Mouse (Mus musculus) limb, embryonic 15.5 days (tissue): Measurements from ENCODE around the gene Dnajc5. TPM values are rescaled to one million over a fixed set of nuclear protein-coding genes. Genes with fewer than 3 reads are reported as not detected.
A peak's percentile ranks its signal among the peaks of the same experiment; 100 is the strongest.

Experiments used
- ATAC-seq: fragments of 200-750 bp; cut with Nextera tagmentation; 2 replicates; pipeline ENCODE4 v1.8.0; 2017; ENCODE audit warnings: low read depth, moderate TSS enrichment; ENCODE audit not compliant: insufficient number of reproducible peaks, low FRiP score, low TSS enrichment
- H3K27ac ChIP-seq: fragments of 300-500 bp; sonication (generic); 2 replicates; pipeline ENCODE4 v1.5.1; 2015; ENCODE audit warnings: moderate library complexity, mild to moderate bottlenecking, inconsistent platforms
- H3K27me3 ChIP-seq: fragments of 300-500 bp; sonication (generic); 2 replicates; pipeline ENCODE4 v1.6.1; 2015; ENCODE audit warnings: inconsistent platforms
- H3K36me3 ChIP-seq: fragments of 300-500 bp; sonication (generic); 2 replicates; pipeline ENCODE4 v1.6.1; 2015; ENCODE audit warnings: inconsistent platforms
- H3K4me1 ChIP-seq: fragments of 300-500 bp; sonication (generic); 2 replicates; pipeline ENCODE4 v1.6.1; 2015; ENCODE audit warnings: inconsistent platforms
- H3K4me2 ChIP-seq: fragments of 300-500 bp; sonication (generic); 2 replicates; pipeline ENCODE4 v1.6.1; 2015; ENCODE audit warnings: mild to moderate bottlenecking, inconsistent platforms
- H3K4me3 ChIP-seq: fragments of 300-500 bp; sonication (generic); 2 replicates; pipeline ENCODE4 v1.5.1; 2015; ENCODE audit warnings: mild to moderate bottlenecking, inconsistent platforms
- H3K9ac ChIP-seq: fragments of 300-500 bp; sonication (generic); 2 replicates; pipeline ENCODE4 v1.6.1; 2015; ENCODE audit warnings: inconsistent platforms
- H3K9me3 ChIP-seq: fragments of 300-500 bp; sonication (generic); 2 replicates; pipeline ENCODE4 v1.6.1; 2016; ENCODE audit warnings: inconsistent platforms
- WGBS: fragments of 180-500 bp; shearing (Covaris S2); methylation state at CpG from one replicate; pipeline ENCODE4 v1.1.7; 2015; 5-methylcytosine and 5-hydroxymethylcytosine counted together
- polyA plus RNA-seq: library from polyadenylated mRNA; unstranded; fragments of >200 nt; fragmentation: Nextera tagmentation; extraction: Ambion mirVana; gene quantifications from 2 replicates; pipeline ENCODE4 v1.2.1, GENCODE M21; 2015

Gene Dnajc5
- polyA plus RNA-seq, 1 experiment from 2014 or later = 89.5 TPM

- H3K36me3 ChIP-seq = peaks cover 7% of the 10 kb centered on the region
- no peak overlapping the region for H3K27ac ChIP-seq
- H3K4me1 ChIP-seq = peaks cover 34% of the 10 kb centered on the region
- peaks cover 14% of the 10 kb centered on the region; the same call in 1 of the 2 replicates for H3K27me3 ChIP-seq
- WGBS = 71% methylated on average over 4 of the region's 4 CpGs
- no peak overlapping the region for H3K4me3 ChIP-seq
- no peak overlapping the region for H3K4me2 ChIP-seq
- H3K9me3 ChIP-seq = no peaks in the 10 kb centered on the region
- no peak overlapping the region for H3K9ac ChIP-seq
- no peak for ATAC-seq
Observed at GRCm38 (mm10) chr2:181594946-181595696, 74.8 kb downstream of the Dnajc5 start.

GRCm38 (mm10) chr2:181596221-181596960, 76.1 kb downstream of the Dnajc5 start:
- WGBS = 35% methylated on average over 6 of the region's 6 CpGs
- Histone ChIP-seq H3K4me1 (peaks cover 28% of the 10 kb centered on the region), H3K27ac (no peak overlapping the region), H3K9me3 (no peaks in the 10 kb centered on the region), H3K4me2 (no peak overlapping the region), H3K27me3 (peaks cover 17% of the 10 kb centered on the region; the same call in 1 of the 2 replicates), H3K9ac (no peak overlapping the region), H3K36me3 (no peaks in the 10 kb centered on the region), H3K4me3 (no peak overlapping the region)
- no peak for ATAC-seq

GRCm38 (mm10) chr2:181597378-181598061, 77.2 kb downstream of the Dnajc5 start:
- no peak for ATAC-seq
- Histone ChIP-seq H3K27ac (no peak overlapping the region), H3K4me3 (no peak overlapping the region), H3K27me3 (peaks cover 17% of the 10 kb centered on the region; the same call in 1 of the 2 replicates), H3K4me1 (peaks cover 32% of the 10 kb centered on the region), H3K4me2 (no peak overlapping the region), H3K9me3 (no peaks in the 10 kb centered on the region), H3K36me3 (no peaks in the 10 kb centered on the region), H3K9ac (no peak overlapping the region)
- WGBS = 65% methylated on average over 7 of the region's 7 CpGs

GRCm38 (mm10) chr2:181598454-181599351, 78.4 kb downstream of the Dnajc5 start, which contains the start of gene Samd10:
TSS of gene Samd10 (minus strand) at chr2:181599212.
- Histone ChIP-seq H3K27me3 (peaks cover 17% of the 10 kb centered on the region; the same call in 1 of the 2 replicates), H3K36me3 (no peaks in the 10 kb centered on the region), H3K27ac (peak within 1 kb of the TSS; percentile 54), H3K4me1 (peaks cover 26% of the 10 kb centered on the region), H3K4me2 (peak within 1 kb of the TSS; percentile 95), H3K9me3 (no peaks in the 10 kb centered on the region), H3K9ac (peak within 1 kb of the TSS; percentile 46), H3K4me3 (peak within 1 kb of the TSS; percentile 58)
- 0 out of 2 replicates have a peak, but pooled peaks have one; percentile 23 for ATAC-seq
- WGBS = 2% methylated on average over 71 of the region's 71 CpGs

GRCm38 (mm10) chr2:181600226-181600758, 80.0 kb downstream of the Dnajc5 start:
- peaks cover 26% of the 10 kb centered on the region for H3K4me1 ChIP-seq
- H3K27ac ChIP-seq = peak overlapping the region; percentile 77
- peaks cover 17% of the 10 kb centered on the region; the same call in 1 of the 2 replicates for H3K27me3 ChIP-seq
- H3K9me3 ChIP-seq = no peaks in the 10 kb centered on the region
- H3K36me3 ChIP-seq = no peaks in the 10 kb centered on the region
- no peak for ATAC-seq
- peak overlapping the region; percentile 92; the same call in 1 of the 2 replicates for H3K9ac ChIP-seq
- peak overlapping the region; percentile 63 for H3K4me2 ChIP-seq
- H3K4me3 ChIP-seq = peak overlapping the region; percentile 93
- WGBS = 56% methylated on average over 6 of the region's 6 CpGs

GRCm38 (mm10) chr2:181600828-181601750, 80.8 kb downstream of the Dnajc5 start:
- Histone ChIP-seq H3K27ac (peak overlapping the region; percentile 80), H3K4me1 (peaks cover 26% of the 10 kb centered on the region), H3K9me3 (no peaks in the 10 kb centered on the region), H3K9ac (peak overlapping the region; percentile 92), H3K4me3 (peak overlapping the region; percentile 93), H3K4me2 (peak overlapping the region; percentile 63), H3K27me3 (peaks cover 17% of the 10 kb centered on the region; the same call in 1 of the 2 replicates), H3K36me3 (no peaks in the 10 kb centered on the region)
- under 1% methylated on average over 57 of the region's 57 CpGs for WGBS
- peak; percentile 91 for ATAC-seq

GRCm38 (mm10) chr2:181601751-181602145, 81.5 kb downstream of the Dnajc5 start:
- H3K9me3 ChIP-seq = no peaks in the 10 kb centered on the region
- 23% methylated on average over 10 of the region's 10 CpGs for WGBS
- ATAC-seq = no peak
- H3K9ac ChIP-seq = peak overlapping the region; percentile 92
- H3K4me2 ChIP-seq = peak overlapping the region; percentile 63
- H3K4me3 ChIP-seq = peak overlapping the region; percentile 93
- H3K27ac ChIP-seq = peak overlapping the region; percentile 80
- H3K27me3 ChIP-seq = peaks cover 17% of the 10 kb centered on the region; the same call in 1 of the 2 replicates
- peaks cover 26% of the 10 kb centered on the region for H3K4me1 ChIP-seq
- H3K36me3 ChIP-seq = no peaks in the 10 kb centered on the region

GRCm38 (mm10) chr2:181602367-181602766, 82.1 kb downstream of the Dnajc5 start:
- no peak for ATAC-seq
- H3K9ac ChIP-seq = no peak overlapping the region
- peak overlapping the region; percentile 63; the same call in 1 of the 2 replicates for H3K4me2 ChIP-seq
- H3K4me3 ChIP-seq = peak overlapping the region; percentile 93; the same call in 1 of the 2 replicates
- WGBS = 77% methylated on average over 4 of the region's 4 CpGs
- no peaks in the 10 kb centered on the region for H3K36me3 ChIP-seq
- no peaks in the 10 kb centered on the region for H3K9me3 ChIP-seq
- H3K4me1 ChIP-seq = peaks cover 26% of the 10 kb centered on the region
- H3K27ac ChIP-seq = no peak overlapping the region
- H3K27me3 ChIP-seq = peaks cover 17% of the 10 kb centered on the region; the same call in 1 of the 2 replicates
